Mouse (Mus musculus): ENCODE results near the gene Tnxb.

GRCm38 (mm10) chr17:34655581-34655991, 14.7 kb upstream of the Tnxb start:
- TF ChIP-seq CTCF (IDR thresholded peaks at IDR 0.05; ENCODE audit: low read depth) (peak; percentile 68), EP300 (optimal IDR thresholded peaks at IDR 0.05) (no peak)

All from stomach, postnatal 0 days (tissue).